ENCODE assay signal across 20 mouse cellular contexts in the genomic region with DNA sequence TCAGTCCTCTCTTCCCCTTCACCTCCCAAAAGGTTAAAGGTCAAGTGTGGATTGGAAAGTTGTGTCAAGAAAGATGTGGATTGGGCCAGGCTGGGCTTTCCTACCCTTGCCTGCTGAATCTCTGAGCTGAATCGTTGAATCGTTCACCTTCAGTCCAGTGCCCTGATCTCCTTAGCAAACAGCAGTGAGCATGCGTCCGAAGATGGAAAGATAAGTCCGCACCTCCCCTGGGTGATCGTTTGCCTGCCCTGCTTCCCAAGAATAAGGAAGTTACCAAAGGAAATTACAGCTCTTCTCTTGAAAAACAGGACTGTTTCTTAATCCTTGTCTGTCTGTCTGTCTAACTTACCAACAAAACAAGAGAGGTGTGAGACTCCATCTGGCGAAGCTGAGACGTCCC.
DNase-seq lines count a peak whose midpoint lies in the region; ATAC-seq lines count a peak whose summit lies in the region.
"Had no signal": no experiment of that assay in that cellular context is flagged by ENCODE, and none has a peak within 500 bp of the region (broad histone marks: within the 10 kb centered on the region; RNA-seq: fewer than 3 reads in every experiment).

No protein-coding gene starts in this region.

- ATAC-seq in granulocyte monocyte progenitor cell, adult 5-6 weeks (replicated peaks; ENCODE audit: poor library complexity, severe bottlenecking), result peak; percentile 23
- ATAC-seq: activated CD4-positive, CD25-positive, alpha-beta regulatory T cell, adult 4 months; forebrain, embryonic 14.5 days; forebrain, postnatal 0 days; hindbrain, embryonic 16.5 days had no signal

- DNase-seq in lung, postnatal 36 days, result peak; percentile 52
- DNase-seq in lung, postnatal 14 days, result no peak
- DNase-seq in ES-CJ7 (ENCODE audit: low read depth, low spot score), result peak; percentile 17
- no peak for DNase-seq in testis, postnatal 14 days (ENCODE audit: low spot score)
- DNase-seq in thymus, postnatal 10 days (ENCODE audit: low spot score in 2 of 2), result no peak
- DNase-seq: adrenal gland, adult 8-10 months; adrenal gland, postnatal 25 days; cerebellum, adult 11-12 months; cerebellum, adult 8-10 months; cerebellum, postnatal 10 days; forebrain, postnatal 0 days; gastrocnemius, adult 2 months; gastrocnemius, postnatal 14 days; heart, adult 18-20 months; heart, postnatal 10 days; heart, postnatal 36 days had no signal

Comparison
In these comparisons a context has a peak if more than half of its experiments do, and no peak if none do; other contexts are left out.
1. DNase-seq: peak in lung, postnatal 36 days (single experiment) and ES-CJ7 (single experiment); none in lung, postnatal 14 days (single experiment), testis, postnatal 14 days (single experiment) and thymus, postnatal 10 days (0 of 2).